Mouse (Mus musculus): Measurements from ENCODE around the gene Omt2b. TPM values are rescaled to one million over a fixed set of nuclear protein-coding genes. Genes with fewer than 3 reads are reported as not detected.
"Not testable (repeated sequence)": the region's sequence is repeated elsewhere in the genome, so short reads cannot be mapped to it uniquely, and the experiment has no call there.

Gene Omt2b
- not detected for total RNA-seq (2021)
- long read RNA-seq, experiment 1, result 0 reads
- long read RNA-seq, experiment 2, result 0 reads

GRCm38 (mm10) chr9:78327289-78327688 is at the start of gene Omt2b:
TSS of gene Omt2b (plus strand) at chr9:78327589.
- DNase-seq (ENCODE audit: low spot score in 2 of 2), result not testable (repeated sequence)

DNA sequence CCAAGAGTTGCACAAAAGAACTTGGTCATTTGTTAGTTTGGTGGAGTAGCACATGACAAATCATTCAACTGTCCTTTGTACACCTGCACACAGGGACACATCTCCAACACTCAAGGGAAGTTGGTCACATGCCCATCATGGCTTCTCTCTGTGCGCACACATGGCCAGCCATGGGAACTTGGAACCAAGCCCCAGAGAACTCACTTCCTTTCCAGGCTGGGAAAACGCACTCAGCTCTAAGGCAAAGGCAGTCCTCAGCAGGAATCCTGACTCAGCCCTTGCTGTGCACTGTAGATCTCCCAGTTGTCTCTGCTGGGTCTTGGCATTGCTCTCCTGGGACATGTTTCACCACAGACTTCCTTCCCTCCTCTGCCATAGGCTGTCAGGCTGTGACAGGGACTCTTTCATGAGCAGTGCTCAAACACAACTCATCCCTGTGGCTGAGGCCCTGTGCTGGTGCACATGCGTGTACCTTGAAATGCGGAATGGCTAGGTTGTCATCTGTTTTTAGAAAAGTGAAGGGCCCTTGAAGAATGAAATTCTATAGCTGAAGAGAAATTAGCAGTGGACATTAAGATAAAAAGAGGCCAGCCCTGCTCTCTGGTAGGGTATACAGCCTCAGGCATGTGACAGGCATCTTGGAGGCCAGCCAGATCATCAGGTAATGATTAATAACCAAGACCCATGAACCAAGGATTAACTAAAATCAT is 45.2 kb upstream of the Omt2b start:
- not testable (repeated sequence) for DNase-seq (ENCODE audit: low spot score in 2 of 2)

- not testable (repeated sequence) for DNase-seq (ENCODE audit: low spot score in 2 of 2)
These were observed 38.3 kb upstream of the Omt2b start for GRCm38 (mm10) chr9:78289063-78289462.

DNA sequence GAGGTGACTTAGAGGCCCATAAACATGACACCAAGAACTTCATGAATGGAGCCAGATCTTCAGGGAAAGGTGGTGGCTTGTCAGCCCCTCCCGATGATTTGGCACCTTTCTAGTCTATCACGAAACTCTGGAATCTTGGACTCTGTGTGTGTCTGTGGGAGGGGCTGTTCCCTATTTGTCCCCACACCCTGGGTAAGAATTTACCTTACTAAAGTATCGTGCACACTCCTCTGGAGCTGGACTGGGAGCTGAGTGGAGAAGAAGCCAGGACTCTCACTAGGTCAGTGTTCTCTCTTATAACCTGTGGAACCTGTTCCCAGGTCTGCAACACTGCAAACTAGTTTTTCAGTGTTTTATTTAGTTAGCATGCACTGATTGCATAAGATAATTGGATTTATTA is 37.7 kb upstream of the Omt2b start, which contains the start of gene Gm10639:
Gene Gm10639 (plus strand): TSS at position 201 of the 400 bp plus-strand sequence.
- DNase-seq (ENCODE audit: low spot score in 2 of 2), result not testable (repeated sequence)

DNA sequence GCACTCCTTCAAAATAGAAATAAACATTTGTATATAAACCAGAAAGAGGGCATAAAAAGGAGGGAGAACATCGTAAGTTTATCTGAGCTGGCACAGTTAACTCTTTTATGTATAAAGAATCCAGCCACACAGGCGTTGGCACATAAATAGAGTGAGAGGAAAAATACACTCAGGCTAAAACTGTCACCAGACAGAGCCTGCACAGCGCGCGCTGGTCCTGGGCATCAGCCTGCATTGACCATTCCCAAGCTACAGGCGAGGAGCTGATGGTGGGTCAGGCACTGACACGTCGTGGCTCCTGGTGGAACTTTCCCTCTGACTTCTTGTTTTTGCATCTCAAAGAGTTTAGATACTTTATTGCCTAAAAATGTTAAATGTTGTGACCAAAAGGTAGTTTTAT is 34.9 kb upstream of the Omt2b start:
- DNase-seq (ENCODE audit: low spot score in 2 of 2), result not testable (repeated sequence)

GRCm38 (mm10) chr9:78293683-78294082 is 33.7 kb upstream of the Omt2b start:
- not testable (repeated sequence) for DNase-seq (ENCODE audit: low spot score in 2 of 2)

DNA sequence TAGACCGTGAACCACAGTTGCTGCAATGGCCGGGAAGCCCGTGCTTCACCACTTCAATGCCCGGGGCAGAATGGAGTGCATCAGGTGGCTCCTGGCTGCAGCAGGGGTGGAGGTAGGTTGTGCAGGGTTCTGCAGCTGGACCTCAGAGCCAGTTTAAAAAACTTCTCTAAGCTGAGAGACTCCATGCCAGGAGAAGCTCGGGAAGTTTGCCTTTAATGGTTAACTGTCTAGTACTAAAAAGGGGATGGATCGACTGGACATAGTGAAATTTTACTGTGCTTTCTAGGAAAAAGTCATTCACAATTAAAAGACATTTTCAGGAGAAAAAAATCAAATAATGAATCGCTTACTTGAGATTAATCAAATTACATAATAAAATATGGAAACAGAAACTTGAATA is 32.6 kb upstream of the Omt2b start:
- not testable (repeated sequence) for DNase-seq (ENCODE audit: low spot score in 2 of 2)

DNA sequence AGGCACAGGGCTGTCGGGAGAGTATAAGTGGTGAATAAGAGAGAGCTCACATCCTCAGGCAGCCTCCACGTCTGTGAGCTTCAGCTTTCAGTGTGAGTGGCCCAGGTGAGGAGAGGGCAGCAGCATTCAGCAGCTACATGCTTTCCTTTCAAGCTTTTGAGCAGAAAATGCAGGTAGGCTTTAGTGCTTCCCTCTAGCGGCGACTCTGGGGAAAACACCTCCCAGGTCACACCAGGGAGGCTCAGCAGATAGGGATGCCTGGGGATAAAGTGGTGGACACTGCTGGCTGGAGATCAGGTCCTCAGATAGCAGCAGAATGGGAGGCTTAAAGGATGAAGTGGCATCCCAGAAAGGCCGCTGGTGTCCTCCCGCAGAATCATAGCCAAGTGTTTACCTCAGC is 31.3 kb upstream of the Omt2b start:
- DNase-seq (ENCODE audit: low spot score in 2 of 2), result peak; percentile 4 to 41

DNA sequence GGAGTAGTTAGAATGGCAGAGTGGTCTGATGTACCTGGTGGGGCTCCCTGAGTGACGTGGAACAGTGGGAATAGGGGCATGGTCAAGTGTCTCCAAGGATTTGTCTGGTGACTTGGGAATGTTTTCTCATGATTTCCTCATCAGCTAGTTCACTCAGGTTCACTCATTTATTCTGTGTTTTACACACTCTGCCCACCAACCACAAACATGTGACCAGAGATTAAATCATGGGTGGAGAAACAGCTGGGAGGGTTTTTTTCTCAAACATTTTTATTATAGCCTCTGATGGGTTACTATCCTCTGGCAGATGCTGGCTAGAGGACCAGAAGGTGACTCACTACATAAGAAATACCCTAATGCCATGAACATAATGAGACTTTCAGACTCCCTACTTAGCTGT is 29.2 kb upstream of the Omt2b start:
- DNase-seq (ENCODE audit: low spot score in 2 of 2), result no peak

GRCm38 (mm10) chr9:78299143-78299542 is 28.2 kb upstream of the Omt2b start:
- DNase-seq (ENCODE audit: low spot score in 2 of 2), result not testable (repeated sequence)

- DNase-seq (ENCODE audit: low spot score in 2 of 2), result not testable (repeated sequence)
These were observed 19.3 kb upstream of the Omt2b start for GRCm38 (mm10) chr9:78308122-78308521.

- no peak for DNase-seq (ENCODE audit: low spot score in 2 of 2)
These were observed 12.7 kb upstream of the Omt2b start, which contains the start of gene Omt2a for GRCm38 (mm10) chr9:78314696-78315095. TSS of gene Omt2a (minus strand) at chr9:78314796.

DNA sequence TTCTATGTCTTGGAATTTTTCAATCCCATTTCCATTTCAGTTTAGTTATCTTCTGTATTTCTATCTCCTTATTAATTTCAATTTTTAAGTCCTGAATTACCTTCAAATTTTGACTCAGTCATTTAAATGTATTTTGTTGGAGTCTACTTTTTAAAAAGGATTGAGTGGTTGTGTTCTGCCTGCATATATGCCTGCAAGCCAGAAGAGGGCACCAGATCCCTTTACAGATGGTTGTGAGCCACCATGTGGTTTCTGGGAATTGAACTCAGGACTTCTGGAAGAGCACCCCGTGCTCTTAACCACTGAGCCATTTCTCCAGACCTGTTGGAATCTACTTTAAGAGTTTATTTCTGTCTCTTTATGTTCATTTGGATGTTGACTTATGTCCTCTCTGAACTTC is 7.9 kb upstream of the Omt2b start:
- no peak for DNase-seq (ENCODE audit: low spot score in 2 of 2)

GRCm38 (mm10) chr9:78337050-78337449 is 9.7 kb downstream of the Omt2b start:
- DNase-seq (ENCODE audit: low spot score in 2 of 2), result not testable (repeated sequence)

GRCm38 (mm10) chr9:78340324-78340723 is 12.9 kb downstream of the Omt2b start:
- DNase-seq (ENCODE audit: low spot score in 2 of 2), result peak; percentile 18 to 44

- not testable (repeated sequence) for DNase-seq (ENCODE audit: low spot score in 2 of 2)
These were observed 15.1 kb downstream of the Omt2b start for GRCm38 (mm10) chr9:78342494-78342893.

DNA sequence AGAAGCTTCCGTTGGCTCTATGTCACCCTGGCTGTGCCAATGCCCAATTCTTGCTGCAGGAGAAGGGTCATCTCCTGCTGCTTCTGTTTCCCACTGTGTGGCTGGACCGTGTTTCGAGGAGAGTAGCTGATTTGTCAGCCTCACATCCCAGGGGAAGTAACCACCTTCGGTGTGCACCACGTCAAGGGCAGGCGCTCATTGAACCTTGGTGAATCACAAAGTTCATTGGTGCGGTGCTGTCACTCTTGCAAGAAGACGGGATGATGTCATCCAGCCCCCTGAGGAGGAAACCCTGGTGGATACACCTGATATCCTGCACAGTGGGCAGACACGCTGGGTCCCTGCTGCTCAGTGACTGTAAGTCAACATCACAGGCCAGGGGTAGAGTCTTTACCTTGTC is 15.7 kb downstream of the Omt2b start:
- DNase-seq (ENCODE audit: low spot score in 2 of 2), result not testable (repeated sequence)

- not testable (repeated sequence) for DNase-seq (ENCODE audit: low spot score in 2 of 2)
These were observed 17.8 kb downstream of the Omt2b start for GRCm38 (mm10) chr9:78345235-78345634.

DNA sequence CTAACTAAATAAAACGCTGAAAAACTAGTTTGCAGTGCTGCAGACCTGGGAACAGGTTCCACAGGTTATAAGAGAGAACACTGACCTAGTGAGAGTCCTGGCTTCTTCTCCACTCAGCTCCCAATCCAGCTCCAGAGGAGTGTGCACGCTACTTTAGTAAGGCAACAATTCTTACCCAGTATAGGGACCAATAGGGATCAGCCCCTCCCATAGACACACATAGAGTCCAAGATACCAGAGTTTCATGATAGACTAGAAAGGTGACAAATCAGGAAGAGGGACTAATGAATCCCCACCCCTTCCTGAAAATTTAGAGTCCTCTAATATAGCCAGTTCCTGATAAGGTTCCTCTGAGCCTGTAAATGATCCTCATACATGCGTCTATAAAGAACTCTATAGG is 19.6 kb downstream of the Omt2b start:
- DNase-seq (ENCODE audit: low spot score in 2 of 2), result no peak

DNA sequence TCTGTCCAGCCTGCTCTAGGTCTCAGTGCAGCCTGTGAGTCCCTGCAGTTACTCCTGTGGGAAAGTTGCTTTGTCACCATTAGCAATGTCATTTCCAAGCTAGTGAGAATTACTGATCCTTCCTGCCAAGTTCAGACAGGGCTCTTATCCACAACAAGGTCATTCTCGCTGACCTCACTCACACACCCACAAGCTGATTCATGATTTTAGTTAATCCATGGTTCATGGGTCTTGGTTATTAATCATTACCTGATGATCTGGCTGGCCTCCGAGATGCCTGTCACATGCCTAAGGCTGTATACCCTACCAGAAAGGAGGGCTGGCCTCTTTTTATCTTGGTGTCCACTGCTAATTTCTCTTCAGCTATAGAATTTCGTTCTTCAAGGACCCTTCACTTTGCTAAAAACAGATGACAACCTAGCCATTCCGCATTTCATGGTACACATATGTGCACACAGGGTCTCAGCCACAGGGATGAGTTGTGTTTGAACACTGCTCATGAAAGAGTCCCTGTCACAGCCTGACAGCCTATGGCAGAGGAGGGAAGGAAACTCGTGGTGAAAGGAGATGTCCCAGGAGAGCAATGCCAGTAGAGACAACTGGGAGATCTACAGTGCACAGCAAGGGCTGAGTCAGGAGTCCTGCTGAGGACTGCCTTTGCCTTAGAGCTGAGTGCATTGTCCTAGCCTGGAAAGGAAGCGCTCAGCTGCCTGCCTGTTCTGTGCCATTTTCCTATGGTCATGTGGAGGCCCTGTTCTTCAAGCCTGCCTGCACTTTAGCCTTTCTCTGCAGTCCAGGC is 21.0 kb downstream of the Omt2b start:
- not testable (repeated sequence) for DNase-seq (ENCODE audit: low spot score in 2 of 2)

DNA sequence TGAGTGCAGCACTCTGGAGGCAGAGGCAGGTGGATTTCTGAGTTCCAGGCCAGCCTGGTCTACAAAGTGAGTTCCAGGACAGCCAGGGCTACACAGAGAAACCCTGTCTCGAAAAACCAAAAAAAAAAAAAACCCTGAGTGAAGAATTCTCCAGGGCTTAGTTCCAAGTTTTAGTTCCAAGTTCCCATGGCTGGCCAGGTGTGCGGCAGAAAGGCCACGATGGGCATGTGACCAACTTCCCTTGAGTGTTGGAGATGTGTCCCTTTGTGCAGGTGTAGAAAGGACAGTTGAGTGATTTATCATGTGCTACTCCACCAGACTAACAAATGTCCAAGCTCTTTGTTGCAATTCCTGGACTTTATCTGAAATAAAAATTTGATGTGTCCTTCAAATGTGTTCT is 21.8 kb downstream of the Omt2b start:
- DNase-seq (ENCODE audit: low spot score in 2 of 2), result not testable (repeated sequence)

DNA sequence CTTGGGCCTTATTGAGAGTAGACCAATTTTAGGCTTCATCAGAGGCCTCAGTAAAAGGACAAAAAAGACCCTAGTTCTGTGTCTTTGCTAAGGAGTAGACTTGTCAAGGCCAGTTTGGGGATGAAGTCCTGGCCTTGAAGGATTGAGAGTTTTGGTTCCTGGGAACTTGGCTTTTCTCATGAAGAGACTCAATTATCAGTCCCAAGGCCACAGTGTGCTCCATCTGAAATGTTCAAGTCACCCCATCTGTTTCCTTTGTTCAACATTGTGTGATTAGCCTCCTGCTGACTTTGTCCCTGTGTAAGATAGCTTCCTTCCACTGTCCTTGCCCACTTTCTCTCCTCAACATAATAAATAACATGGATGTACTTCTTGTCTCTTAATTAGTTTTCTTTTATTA is 22.6 kb downstream of the Omt2b start:
- DNase-seq (ENCODE audit: low spot score in 2 of 2), result not testable (repeated sequence)
